Mouse (Mus musculus) Muller cell, postnatal 12 days (primary cell): ENCODE results near the gene Crot.
"Not testable (repeated sequence)": the region's sequence is repeated elsewhere in the genome, so short reads cannot be mapped to it uniquely, and the experiment has no call there.

ENCODE experiments used
- DNase-seq: peaks from one replicate; pipeline ENCODE4 v3.0.0-alpha.2; 2015; ENCODE audit errors: inconsistent ontology term

Gene Crot

DNA sequence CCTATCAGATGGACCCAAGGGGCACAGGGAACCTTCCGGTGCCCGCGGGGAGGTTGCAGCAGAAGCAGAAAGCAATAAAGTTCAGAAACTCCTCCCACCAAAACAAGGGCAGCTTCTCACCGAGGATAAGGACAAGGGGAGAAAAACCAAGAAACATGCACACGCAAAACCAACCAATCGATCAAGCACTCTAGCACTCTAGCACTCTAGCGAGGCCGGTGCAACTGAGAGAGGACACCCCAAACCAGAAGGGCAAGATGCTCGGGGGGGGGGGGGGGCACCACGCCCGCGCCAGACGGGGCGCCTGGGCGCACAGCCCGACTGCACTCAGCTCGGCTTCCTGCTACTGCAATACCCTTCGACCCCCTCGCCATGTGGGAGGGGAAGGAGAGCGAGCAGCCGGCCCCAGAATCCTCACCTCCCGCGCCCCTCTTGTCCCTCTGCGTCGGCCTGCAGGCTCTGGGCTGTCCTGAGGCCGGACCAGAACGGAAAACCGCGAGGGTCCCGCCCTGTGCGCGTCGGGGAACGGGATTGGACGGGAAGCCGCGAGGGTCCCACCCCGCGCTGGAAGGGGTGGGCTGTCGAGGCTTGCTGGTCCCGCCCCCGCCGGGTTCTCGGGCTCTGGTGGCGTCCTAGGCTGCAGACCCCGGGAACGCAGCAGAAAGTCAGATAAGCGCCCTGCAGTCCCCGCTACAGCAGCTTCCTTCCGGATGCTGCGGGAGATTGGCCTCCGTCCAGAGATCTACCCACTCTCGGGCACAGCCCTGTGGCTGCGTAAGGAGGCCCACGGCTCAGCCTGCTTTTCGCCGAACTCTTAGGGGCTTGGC is at the start of gene Crot:
Gene Crot, minus strand, starts transcription at position 639 of the 827 bp plus-strand sequence.
- peak; percentile 98 for DNase-seq

GRCm38 (mm10) chr5:9045904-9046303 is 48.8 kb upstream of the Crot start:
- DNase-seq: no peak

DNA sequence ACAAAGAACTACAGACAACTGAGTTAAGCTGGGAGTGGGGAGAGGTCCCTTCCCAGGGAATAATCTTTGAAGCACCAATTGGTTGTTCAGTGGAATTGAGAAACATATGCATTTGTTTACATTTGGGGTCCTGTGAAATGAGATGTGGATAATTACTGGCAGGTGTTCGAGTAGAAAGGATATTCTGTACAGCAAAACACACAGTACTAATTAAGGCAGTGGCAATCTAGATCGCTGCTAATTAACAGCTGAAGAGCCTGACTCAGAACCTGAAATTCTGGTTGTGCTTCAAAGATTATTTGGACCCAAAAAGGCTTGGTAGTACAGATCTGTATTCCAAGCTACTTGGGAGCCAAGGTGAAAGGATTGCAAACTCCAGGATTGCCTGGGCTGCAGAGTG is 47.7 kb upstream of the Crot start:
- no peak for DNase-seq

DNA sequence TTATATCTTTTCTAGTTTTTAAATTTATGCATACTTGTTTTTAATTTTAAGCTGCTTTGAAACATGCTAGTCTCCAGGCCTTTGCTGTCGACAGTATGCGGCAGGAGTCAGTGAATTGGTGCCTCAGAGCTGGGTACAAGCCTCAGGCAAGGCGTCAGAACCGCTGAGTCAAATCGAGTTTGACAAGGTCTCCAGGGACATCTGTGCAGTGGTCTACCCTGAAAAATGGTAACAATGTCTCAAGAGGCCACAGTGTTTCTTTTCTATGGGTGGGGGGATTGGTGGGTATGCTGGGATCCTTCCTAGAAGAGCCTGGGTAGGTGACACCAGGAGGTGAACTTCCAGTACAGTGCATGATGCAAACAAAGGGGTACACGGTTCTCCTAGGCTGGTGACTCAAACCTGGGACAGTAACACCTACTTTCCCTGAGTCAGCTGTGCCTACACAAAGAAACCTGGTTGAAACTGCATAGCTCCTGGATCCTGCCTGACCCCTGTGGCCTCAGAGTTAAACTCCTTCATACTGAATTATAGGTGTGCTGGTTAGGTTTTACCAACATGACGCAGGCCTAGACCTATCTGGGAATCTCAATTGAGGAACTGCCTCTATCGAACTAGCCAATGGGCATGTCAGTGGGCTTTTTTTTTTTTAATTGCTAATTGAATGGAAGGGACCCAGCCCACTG is 46.6 kb upstream of the Crot start:
- DNase-seq: peak; percentile 66

GRCm38 (mm10) chr5:9042721-9043416 is 45.7 kb upstream of the Crot start:
- peak; percentile 81 for DNase-seq

DNA sequence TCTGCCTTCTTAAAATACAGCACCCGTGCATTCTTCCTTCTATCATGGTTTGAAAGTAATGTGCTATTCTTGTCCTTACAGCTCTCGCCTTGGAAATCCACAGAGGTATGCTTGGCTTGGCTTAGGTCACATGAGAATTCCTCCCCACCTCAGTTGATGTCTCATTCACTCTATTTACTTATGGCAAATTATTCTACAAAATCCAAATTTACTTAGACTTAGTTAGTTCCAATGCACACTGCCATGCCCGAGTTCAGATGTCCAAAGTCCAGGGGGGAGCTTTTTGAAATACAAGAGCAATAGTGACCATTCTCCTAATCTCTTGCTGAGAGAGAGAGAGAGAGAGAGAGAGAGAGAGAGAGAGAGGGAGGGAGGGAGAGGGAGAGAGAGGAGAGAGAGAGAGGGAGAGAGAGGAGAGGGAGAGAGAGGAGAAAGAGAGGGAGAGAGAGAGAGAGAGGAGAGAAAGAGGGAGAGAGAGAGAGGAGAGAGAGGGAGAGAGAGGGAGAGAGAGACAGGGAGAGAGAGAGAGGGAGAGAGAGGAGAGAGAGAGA is 43.6 kb upstream of the Crot start:
- no peak for DNase-seq

- no peak for DNase-seq
Observed at GRCm38 (mm10) chr5:9039978-9040377, 42.9 kb upstream of the Crot start.

DNA sequence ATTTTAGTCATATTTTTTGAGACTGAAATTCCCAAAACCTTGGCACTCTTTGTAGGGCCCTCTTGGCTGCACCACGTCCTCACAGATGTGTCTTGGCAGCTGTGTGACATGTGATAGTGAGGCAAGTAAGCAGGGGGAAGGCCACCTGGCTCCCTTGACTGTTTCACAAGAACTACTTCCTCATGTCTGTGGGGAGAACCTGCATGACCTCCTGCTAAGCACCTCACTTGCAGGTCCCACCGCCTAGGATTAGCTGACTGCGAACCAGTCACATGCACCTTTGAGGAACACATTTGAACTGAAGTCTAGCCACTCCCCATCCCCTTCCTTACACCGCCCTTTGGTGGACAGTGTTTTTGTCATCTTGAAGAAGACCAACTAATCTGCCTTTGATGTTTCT is 40.2 kb upstream of the Crot start:
- no peak for DNase-seq

DNA sequence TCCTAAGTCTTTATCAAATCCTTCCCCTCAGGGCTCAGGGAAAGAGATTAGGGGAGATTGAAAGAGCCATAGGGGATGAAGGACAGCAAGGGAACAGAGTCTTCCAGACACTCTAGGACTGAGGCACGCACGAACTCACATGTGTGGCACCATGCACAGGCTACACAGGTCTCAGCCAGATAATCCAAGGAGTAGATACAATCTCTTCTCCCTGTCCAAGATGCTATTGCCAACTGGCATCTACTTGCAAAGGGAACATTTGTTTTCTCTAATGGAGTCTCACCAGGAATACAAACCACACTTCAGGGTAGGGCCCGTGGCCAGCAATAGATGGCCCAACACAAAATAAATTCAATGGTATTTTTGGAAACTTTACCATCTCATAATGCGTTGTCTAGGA is 38.3 kb upstream of the Crot start:
- no peak for DNase-seq

GRCm38 (mm10) chr5:9034535-9034934 is 37.4 kb upstream of the Crot start:
- no peak for DNase-seq

DNA sequence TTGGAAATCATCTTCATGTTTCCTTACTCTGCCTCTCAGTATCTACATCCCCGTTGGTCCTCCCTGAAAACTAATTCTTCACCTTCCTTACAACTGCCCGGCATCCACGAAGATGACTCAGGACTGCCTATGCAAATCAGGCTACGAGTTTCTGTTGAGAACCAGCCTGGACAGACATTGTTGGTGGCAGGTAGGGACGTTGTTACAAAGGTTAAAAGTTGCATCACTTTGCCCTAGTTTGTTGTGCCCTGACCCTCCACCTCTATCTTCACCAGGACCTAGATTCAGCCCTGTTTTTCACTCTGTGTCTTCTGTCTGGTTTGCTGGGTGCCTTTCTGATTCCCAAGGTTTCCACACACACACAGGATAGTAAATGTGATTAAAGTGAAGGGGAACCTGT is 36.7 kb upstream of the Crot start:
- no peak for DNase-seq

GRCm38 (mm10) chr5:9032641-9033040 is 35.5 kb upstream of the Crot start:
- no peak for DNase-seq

DNA sequence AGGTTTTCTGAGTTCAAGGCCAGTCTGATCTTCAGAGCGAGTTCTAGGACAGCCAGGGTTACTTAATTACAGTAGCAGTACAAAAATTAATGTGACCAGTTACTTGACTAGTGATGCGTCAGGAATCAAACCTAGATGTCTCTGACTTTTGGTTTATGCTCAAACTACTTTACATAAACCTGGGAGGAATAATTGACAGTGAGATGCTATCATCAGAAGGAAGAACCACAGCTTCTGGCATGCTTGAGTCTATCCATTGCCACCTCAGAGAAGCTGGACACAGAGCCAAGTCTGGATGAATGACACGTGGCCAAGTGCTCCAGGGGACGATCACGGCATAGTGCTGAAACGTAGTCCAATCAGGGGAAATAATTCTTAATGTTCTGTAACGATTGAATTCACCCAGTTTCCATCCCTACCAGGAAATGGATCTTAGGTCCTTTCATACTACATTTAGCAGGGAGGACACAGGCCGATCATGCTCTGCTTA is 35.0 kb upstream of the Crot start:
- DNase-seq: no peak

GRCm38 (mm10) chr5:9028266-9028841 is 31.2 kb upstream of the Crot start:
- DNase-seq: no peak

DNA sequence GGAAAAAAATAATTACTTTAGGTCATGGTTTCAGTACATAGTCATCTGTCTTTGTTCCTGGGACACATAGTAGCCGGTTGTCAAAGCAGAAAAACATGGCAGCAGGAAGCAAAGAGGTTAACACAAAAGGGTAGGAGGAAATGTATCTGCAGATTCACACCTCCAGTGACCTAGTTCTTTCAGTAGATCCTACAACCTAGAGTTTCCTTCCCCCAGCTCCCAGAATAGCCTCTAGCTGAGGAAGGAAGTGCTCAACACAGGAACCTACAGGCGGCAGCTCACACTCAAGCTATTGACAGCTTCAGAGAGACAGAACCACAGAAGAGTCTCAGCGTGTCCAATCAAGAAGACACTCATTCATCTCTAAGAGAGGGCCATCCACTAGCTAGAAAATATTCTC is 18.2 kb upstream of the Crot start:
- DNase-seq: no peak

GRCm38 (mm10) chr5:9014774-9015173 is 17.6 kb upstream of the Crot start:
- no peak for DNase-seq

GRCm38 (mm10) chr5:9011374-9011773 is 14.2 kb upstream of the Crot start:
- DNase-seq: peak; percentile 3

GRCm38 (mm10) chr5:9010166-9010565 is 13.0 kb upstream of the Crot start:
- DNase-seq: peak; percentile 5

DNA sequence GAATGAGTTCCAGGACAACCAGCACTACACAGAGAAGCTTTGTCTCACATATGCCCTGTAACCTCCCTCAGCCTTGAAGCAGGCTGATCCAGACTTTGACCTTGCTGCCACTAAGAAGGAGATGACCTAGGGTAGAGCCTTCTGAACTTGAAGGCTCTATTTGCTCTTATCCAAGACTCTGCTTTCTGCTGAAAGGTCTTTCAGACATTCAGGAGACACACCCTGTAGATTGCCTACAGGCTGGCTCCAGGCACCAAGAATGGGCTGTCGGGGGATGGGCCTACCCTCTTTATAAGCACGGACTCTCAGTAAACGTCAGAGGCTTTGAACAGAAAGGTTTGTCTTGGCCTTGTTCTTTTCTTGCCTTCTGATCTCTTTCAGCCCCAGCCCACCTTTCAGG is 9.5 kb upstream of the Crot start:
- DNase-seq: not testable (repeated sequence)

DNA sequence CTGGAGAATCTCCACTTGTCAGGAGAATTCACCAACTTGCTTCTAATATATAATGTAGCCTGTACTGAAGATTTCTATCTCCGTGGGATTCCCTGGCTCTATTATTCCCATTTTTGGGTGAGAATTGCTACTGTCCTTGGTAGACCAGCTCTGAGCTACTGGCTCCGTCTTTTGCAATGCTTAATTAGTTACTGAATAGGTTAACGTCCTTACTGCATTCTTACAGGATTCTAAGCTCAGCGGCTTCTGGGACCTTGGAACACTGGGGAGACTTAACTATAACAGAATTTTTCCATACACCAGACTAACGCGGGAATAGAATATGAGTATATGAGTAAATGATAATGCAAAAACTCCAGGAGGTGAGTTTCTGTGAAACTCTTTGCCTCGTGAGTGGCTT is 2.9 kb upstream of the Crot start:
- not testable (repeated sequence) for DNase-seq

DNA sequence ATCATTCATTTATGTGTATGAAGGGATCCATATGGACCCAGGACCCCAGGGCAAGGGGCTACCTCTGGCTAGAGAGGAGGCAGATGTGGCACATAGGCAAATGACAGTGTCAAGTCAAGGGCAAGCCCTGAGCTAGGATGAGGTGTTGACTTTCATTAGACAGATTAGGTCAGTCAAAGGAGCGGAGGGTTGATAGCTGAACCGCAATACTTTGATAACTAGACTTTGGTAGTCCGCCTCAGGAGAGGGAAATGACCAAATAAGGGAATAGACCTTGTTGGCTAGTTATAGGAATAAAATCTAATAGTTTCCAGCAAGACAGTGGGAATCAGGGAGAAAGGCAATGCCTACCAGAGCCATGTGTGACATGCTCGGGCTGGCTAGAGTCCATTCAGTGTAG is 2.0 kb upstream of the Crot start:
- no peak for DNase-seq

DNA sequence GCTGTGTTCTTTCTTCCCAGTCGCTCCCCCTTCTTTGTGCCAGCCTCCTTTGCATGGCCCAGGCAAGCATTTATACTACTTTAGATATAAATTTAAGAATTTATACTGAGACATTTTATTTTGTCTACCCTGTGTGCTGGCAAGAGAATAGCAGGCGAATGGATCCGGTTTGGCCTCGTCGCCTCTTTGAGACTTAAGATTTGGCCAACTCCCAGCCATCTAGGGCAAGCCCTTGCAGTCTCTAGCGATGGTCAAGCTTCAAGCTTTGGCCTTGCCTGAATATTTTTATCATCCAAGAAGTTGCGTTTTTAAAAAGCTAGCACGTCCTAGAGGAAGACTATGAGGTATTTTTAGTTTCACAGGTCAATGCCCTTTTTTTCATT is 380 bp upstream of the Crot start:
- DNase-seq: no peak
